Mouse (Mus musculus): ENCODE data around the gene Ctsll3.

The Ctsll3 gene

GRCm38 (mm10) chr13:60802749-60803148 is at the start of gene Ctsll3:
Ctsll3 (minus strand) TSS chr13:60802849.
- in situ Hi-C loops (cut with MseI, MboI), result no loop called here

- in situ Hi-C loops (cut with MseI, MboI), result no loop called here
Observed at GRCm38 (mm10) chr13:60848241-60849120, 45.8 kb upstream of the Ctsll3 start.

GRCm38 (mm10) chr13:60843153-60843552 is 40.5 kb upstream of the Ctsll3 start:
- in situ Hi-C loops (cut with MseI, MboI), result no loop called here

GRCm38 (mm10) chr13:60842703-60843102 is 40.1 kb upstream of the Ctsll3 start:
- in situ Hi-C loops (cut with MseI, MboI), result no loop called here

GRCm38 (mm10) chr13:60839353-60839902 is 36.8 kb upstream of the Ctsll3 start:
- in situ Hi-C loops (cut with MseI, MboI), result no loop called here

GRCm38 (mm10) chr13:60826052-60826451 is 23.4 kb upstream of the Ctsll3 start:
- in situ Hi-C loops (cut with MseI, MboI), result no loop called here

- in situ Hi-C loops (cut with MseI, MboI), result no loop called here
Observed at GRCm38 (mm10) chr13:60820486-60821175, 18.0 kb upstream of the Ctsll3 start.

- in situ Hi-C loops (cut with MseI, MboI), result loop anchor here in 1 of 2 experiments (5.0 kb wide), 1 partner anchor 62 kb away; no protein-coding TSS in a partner anchor
Observed at GRCm38 (mm10) chr13:60819469-60819868, 16.8 kb upstream of the Ctsll3 start.

GRCm38 (mm10) chr13:60813722-60814121 is 11.1 kb upstream of the Ctsll3 start:
- in situ Hi-C loops (cut with MseI, MboI), result loop anchor here in 1 of 2 experiments (5.0 kb wide), 1 partner anchor 51 kb away; no protein-coding TSS in a partner anchor

- in situ Hi-C loops (cut with MseI, MboI), result loop anchor here in 1 of 2 experiments (5.0 kb wide), 1 partner anchor 50 kb away; no protein-coding TSS in a partner anchor
Observed at GRCm38 (mm10) chr13:60812768-60813167, 10.1 kb upstream of the Ctsll3 start.

GRCm38 (mm10) chr13:60809690-60810089 is 7.0 kb upstream of the Ctsll3 start:
- in situ Hi-C loops (cut with MseI, MboI), result loop anchor here in 1 of 2 experiments (5.0 kb wide), 1 partner anchor 47 kb away; no protein-coding TSS in a partner anchor

GRCm38 (mm10) chr13:60789466-60789865 is 13.2 kb downstream of the Ctsll3 start:
- in situ Hi-C loops (cut with MseI, MboI), result no loop called here

- in situ Hi-C loops (cut with MseI, MboI), result no loop called here
Observed at GRCm38 (mm10) chr13:60786264-60786663, 16.4 kb downstream of the Ctsll3 start, which contains the start of gene BC051665. BC051665 (minus strand) TSS chr13:60786364.

- in situ Hi-C loops (cut with MseI, MboI), result no loop called here
Observed at GRCm38 (mm10) chr13:60783301-60783700, 19.3 kb downstream of the Ctsll3 start.

GRCm38 (mm10) chr13:60780534-60780933 is 22.1 kb downstream of the Ctsll3 start:
- in situ Hi-C loops (cut with MseI, MboI), result no loop called here

- in situ Hi-C loops (cut with MseI, MboI), result loop anchor here in 1 of 2 experiments (5.0 kb wide), 1 partner anchor 51 kb away; no protein-coding TSS in a partner anchor
Observed at GRCm38 (mm10) chr13:60761161-60761560, 41.5 kb downstream of the Ctsll3 start.

- in situ Hi-C loops (cut with MseI, MboI), result loop anchor here in 1 of 2 experiments (5.0 kb wide), 1 partner anchor 52 kb away; no protein-coding TSS in a partner anchor
Observed at GRCm38 (mm10) chr13:60760392-60760791, 42.3 kb downstream of the Ctsll3 start.

- in situ Hi-C loops (cut with MseI, MboI), result loop anchor here in 1 of 2 experiments (5.0 kb wide), 1 partner anchor 58 kb away; no protein-coding TSS in a partner anchor
Observed at GRCm38 (mm10) chr13:60759136-60759535, 43.5 kb downstream of the Ctsll3 start.

- in situ Hi-C loops (cut with MseI, MboI), result loop anchor here in 1 of 2 experiments (5.0 kb wide), 1 partner anchor 60 kb away; no protein-coding TSS in a partner anchor
Observed at GRCm38 (mm10) chr13:60757292-60757691, 45.4 kb downstream of the Ctsll3 start.

- in situ Hi-C loops (cut with MseI, MboI), result loop anchor here in 1 of 2 experiments (5.0 kb wide), 1 partner anchor 62 kb away; no protein-coding TSS in a partner anchor
Observed at GRCm38 (mm10) chr13:60755251-60755650, 47.4 kb downstream of the Ctsll3 start.

GRCm38 (mm10) chr13:60753216-60753615 is 49.4 kb downstream of the Ctsll3 start:
- in situ Hi-C loops (cut with MseI, MboI), result no loop called here
